8 mouse cellular contexts compared by ENCODE assay signal in the genomic region with DNA sequence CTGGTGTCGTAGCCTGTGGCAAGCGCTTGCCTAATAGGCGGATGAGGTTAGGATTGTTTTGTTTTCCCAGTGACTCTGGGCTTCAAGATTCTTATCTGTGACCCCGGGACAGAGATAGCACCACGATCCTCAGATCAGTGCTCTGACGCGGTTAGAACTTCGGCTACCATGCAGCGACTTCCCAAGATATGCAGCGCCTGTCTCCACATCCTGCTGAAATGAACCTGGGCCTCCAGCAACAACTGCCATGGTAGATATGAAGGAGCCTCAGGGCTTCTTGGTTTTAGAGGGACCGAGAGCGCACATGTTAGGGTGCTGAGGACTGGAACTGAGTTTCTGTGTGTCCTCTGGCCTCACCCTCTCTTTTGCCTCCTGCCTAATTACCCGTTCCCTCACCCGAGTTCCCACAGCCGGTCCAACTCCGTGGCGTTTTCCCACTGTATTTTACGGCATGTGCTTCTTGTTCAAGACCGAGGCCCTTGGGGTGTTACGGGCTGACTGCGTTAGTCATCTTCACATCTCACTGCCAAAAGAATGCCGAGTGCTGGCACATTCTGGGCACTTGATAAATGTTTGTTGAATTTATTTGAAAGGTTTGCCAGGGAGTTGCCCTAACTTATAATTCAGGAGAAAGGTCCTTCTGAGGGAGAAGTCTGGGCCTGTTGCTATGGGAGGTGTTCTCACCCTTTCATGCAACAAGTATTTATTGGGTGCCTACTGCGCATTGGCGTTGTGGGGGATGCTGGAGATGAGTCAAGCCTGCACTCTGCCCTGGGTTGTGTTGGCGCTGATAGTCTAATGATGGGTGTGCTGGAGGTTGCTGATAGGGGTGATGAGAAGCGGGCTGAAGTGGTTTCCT. TPM values are rescaled to one million over a fixed set of nuclear protein-coding genes. Genes with fewer than 3 reads are reported as not detected.
DNase-seq lines count a peak whose midpoint lies in the region; ATAC-seq and TF ChIP-seq lines count a peak whose summit lies in the region.

No protein-coding gene starts in this region.

- 36% methylated on average over 26 of the region's 26 CpGs for WGBS in lung, postnatal 0 days
- 65% methylated on average over 26 of the region's 26 CpGs for WGBS in forebrain, postnatal 0 days

- H3K9me3 ChIP-seq in MEL (replicated peaks; ENCODE audit: insufficient read depth, low read length), result no peaks in the 10 kb centered on the region
- H3K9me3 ChIP-seq in lung, postnatal 0 days (ENCODE audit: low read length), result no peaks in the 10 kb centered on the region
- no peaks in the 10 kb centered on the region for H3K9me3 ChIP-seq in forebrain, postnatal 0 days (ENCODE audit: low read length)

- H3K4me3 ChIP-seq in MEL (ENCODE audit: control insufficient read depth in 1 of 2, insufficient read depth in 1 of 2, low read depth in 2 of 2, low read length in 2 of 2), result peak overlapping the region; percentile 35 to 36
- H3K4me3 ChIP-seq in lung, postnatal 0 days (ENCODE audit: low read depth, low read length), result no peak overlapping the region
- H3K4me3 ChIP-seq in forebrain, postnatal 0 days (ENCODE audit: low read depth, low read length), result no peak overlapping the region

- no peak for TF ChIP-seq RAD21 in MEL (IDR thresholded peaks at IDR 0.05; ENCODE audit: low read depth, low read length)

- H3K9ac ChIP-seq in MEL (ENCODE audit: control insufficient read depth, low read depth, low read length, poor library complexity, severe bottlenecking), result peak overlapping the region; percentile 65
- no peak overlapping the region for H3K9ac ChIP-seq in lung, postnatal 0 days (replicated peaks; ENCODE audit: low read depth)
- H3K9ac ChIP-seq in forebrain, postnatal 0 days, result no peak overlapping the region

- DNase-seq in 3134 (ENCODE audit: extremely low read depth, insufficient read length, low spot score) (peak; percentile 81), MEL (ENCODE audit: low read depth, low spot score) (peak; percentile 94)
- peak; percentile 92 for DNase-seq in fibroblast of lung, adult 2 months (ENCODE audit: low read depth)
- DNase-seq in lung, postnatal 0 days (ENCODE audit: low spot score), result peak; percentile 78
- no peak for DNase-seq in thymus, adult 18-20 months
- no peak for DNase-seq in cerebellum, postnatal 25 days
- DNase-seq in forebrain, postnatal 0 days, result no peak

- peak; percentile 76 for ATAC-seq in lung, postnatal 0 days
- ATAC-seq in activated CD4-positive, CD25-positive, alpha-beta regulatory T cell, adult 4 months, result no peak
- no peak; the same call in 1 of the 2 replicates for ATAC-seq in forebrain, postnatal 0 days

- peak overlapping the region; percentile 79 for H3K27ac ChIP-seq in MEL (ENCODE audit: control insufficient read depth, low read depth, low read length)
- peak overlapping the region; percentile 49 for H3K27ac ChIP-seq in lung, postnatal 0 days (ENCODE audit: low read length)
- H3K27ac ChIP-seq in forebrain, postnatal 0 days (ENCODE audit: low read depth, low read length), result no peak overlapping the region

- 0 out of 4 replicates have a peak, but pooled peaks of 1 of the 2 experiments have one; percentile 33 for TF ChIP-seq POLR2A in MEL (IDR thresholded peaks at IDR 0.05; ENCODE audit: control insufficient read depth in 1 of 2, insufficient read depth in 1 of 2, low read depth in 1 of 2, low read length in 2 of 2, poor library complexity in 1 of 2)

- peak; percentile 92 to 94 for TF ChIP-seq EP300 in MEL (IDR thresholded peaks at IDR 0.05; ENCODE audit: low read depth in 1 of 2, low read length in 2 of 2)
- TF ChIP-seq EP300 in lung, postnatal 0 days (IDR thresholded peaks at IDR 0.05), result peak; percentile 71

- H3K36me3 ChIP-seq in MEL (ENCODE audit: control insufficient read depth in 1 of 2, insufficient read depth in 2 of 2, low read length in 2 of 2), result peaks cover 0 to 41% of the 10 kb centered on the region in 2 experiments; a peak in 2 of 4 replicates
- no peaks in the 10 kb centered on the region for H3K36me3 ChIP-seq in lung, postnatal 0 days (ENCODE audit: insufficient read depth, low read length)
- H3K36me3 ChIP-seq in forebrain, postnatal 0 days (ENCODE audit: insufficient read depth), result no peaks in the 10 kb centered on the region

- H3K4me2 ChIP-seq in lung, postnatal 0 days (replicated peaks; ENCODE audit: low read depth, low read length), result no peak overlapping the region
- H3K4me2 ChIP-seq in forebrain, postnatal 0 days (ENCODE audit: low read depth), result no peak overlapping the region

- no peak for TF ChIP-seq CTCF in MEL (IDR thresholded peaks at IDR 0.05 in 2 of 3, conservative IDR thresholded peaks at IDR 0.05 in 1 of 3; ENCODE audit: control insufficient read depth in 1 of 3, insufficient read depth in 1 of 3, low read depth in 2 of 3, low read length in 3 of 3, poor library complexity in 1 of 3, severe bottlenecking in 1 of 3)
- TF ChIP-seq CTCF in lung, postnatal 0 days (IDR thresholded peaks at IDR 0.05), result no peak
- TF ChIP-seq CTCF in forebrain, postnatal 0 days (IDR thresholded peaks at IDR 0.05; ENCODE audit: low read depth), result no peak

- peaks cover 2 to 35% of the 10 kb centered on the region in 2 experiments for H3K4me1 ChIP-seq in MEL (ENCODE audit: control insufficient read depth in 1 of 2, insufficient read depth in 2 of 2, low read length in 2 of 2)
- H3K4me1 ChIP-seq in lung, postnatal 0 days (ENCODE audit: insufficient read depth, low read depth, low read length), result no peaks in the 10 kb centered on the region
- no peaks in the 10 kb centered on the region for H3K4me1 ChIP-seq in forebrain, postnatal 0 days (ENCODE audit: insufficient read depth)

- H3K79me2 ChIP-seq in MEL (ENCODE audit: control insufficient read depth, insufficient read depth, low read length, poor library complexity), result no peaks in the 10 kb centered on the region

- H3K27me3 ChIP-seq in MEL (ENCODE audit: control insufficient read depth in 1 of 2, insufficient read depth in 2 of 2, low read length in 2 of 2), result no peaks in the 10 kb centered on the region
- no peaks in the 10 kb centered on the region for H3K27me3 ChIP-seq in lung, postnatal 0 days (replicated peaks; ENCODE audit: insufficient read depth, low read length)
- no peaks in the 10 kb centered on the region for H3K27me3 ChIP-seq in forebrain, postnatal 0 days (ENCODE audit: insufficient read depth, low read length)

TF ChIP-seq in MEL, 35 proteins besides CTCF, POLR2A, EP300 and RAD21 (continues in another document):
- TF ChIP-seq POLR2AphosphoS5 (IDR thresholded peaks at IDR 0.05; ENCODE audit: borderline replicate concordance, low read depth, low read length) (no peak), UBTF (IDR thresholded peaks at IDR 0.05; ENCODE audit: borderline replicate concordance, insufficient read depth, low read depth, low read length) (no peak), GATA1 (IDR thresholded peaks at IDR 0.05; ENCODE audit: low read depth, low read length) (peak; percentile 96), SMC3 (IDR thresholded peaks at IDR 0.05; ENCODE audit: low read depth, low read length) (no peak), NRF1 (IDR thresholded peaks at IDR 0.05; ENCODE audit: insufficient read depth, low read depth, low read length, poor library complexity, severe bottlenecking) (peak; percentile 57), E2F4 (IDR thresholded peaks at IDR 0.05; ENCODE audit: borderline replicate concordance, low read depth, low read length) (no peak), ELF1 (IDR thresholded peaks at IDR 0.05; ENCODE audit: low read depth, low read length) (no peak; the same call in 1 of the 2 replicates), POLR2AphosphoS2 (IDR thresholded peaks at IDR 0.05; ENCODE audit: low read length) (no peak), ZKSCAN1 (IDR thresholded peaks at IDR 0.05; ENCODE audit: low read depth, low read length) (no peak), USF2 (IDR thresholded peaks at IDR 0.05; ENCODE audit: borderline replicate concordance in 1 of 2, insufficient read depth in 1 of 2, low read depth in 1 of 2, low read length in 2 of 2) (no peak), MAX (IDR thresholded peaks at IDR 0.05; ENCODE audit: low read length) (peak; percentile 66; the same call in 1 of the 2 replicates), ZC3H11A (IDR thresholded peaks at IDR 0.05; ENCODE audit: low read depth, low read length) (0 out of 2 replicates have a peak, but pooled peaks have one; percentile 6), MEF2A (IDR thresholded peaks at IDR 0.05; ENCODE audit: extremely low read depth, insufficient replicate concordance, low read depth, low read length, poor library complexity, severe bottlenecking) (no peak), TAL1 (IDR thresholded peaks at IDR 0.05; ENCODE audit: low read length) (peak; percentile 97), TCF12 (IDR thresholded peaks at IDR 0.05; ENCODE audit: low read depth, low read length) (peak; percentile 97), GABPA (IDR thresholded peaks at IDR 0.05; ENCODE audit: low read depth, low read length) (no peak), NELFE (IDR thresholded peaks at IDR 0.05; ENCODE audit: low read depth, low read length) (peak; percentile 43; the same call in 1 of the 2 replicates), ZNF384 (IDR thresholded peaks at IDR 0.05; ENCODE audit: low read depth, low read length) (peak; percentile 62), RCOR1 (IDR thresholded peaks at IDR 0.05; ENCODE audit: low read depth, low read length) (peak; percentile 84), CHD2 (IDR thresholded peaks at IDR 0.05; ENCODE audit: low read length) (peak; percentile 18; the same call in 1 of the 2 replicates), CHD1 (IDR thresholded peaks at IDR 0.05; ENCODE audit: low read depth, low read length) (no peak), KAT2A (conservative IDR thresholded peaks at IDR 0.05; ENCODE audit: low read depth, low read length) (no peak), MXI1 (IDR thresholded peaks at IDR 0.05; ENCODE audit: low read depth, low read length) (peak; percentile 40; the same call in 1 of the 2 replicates), ETS1 (IDR thresholded peaks at IDR 0.05; ENCODE audit: low read depth, low read length) (peak; percentile 85), MAFK (IDR thresholded peaks at IDR 0.05; ENCODE audit: borderline replicate concordance, low read depth, low read length) (no peak; the same call in 1 of the 2 replicates), MYB (IDR thresholded peaks at IDR 0.05; ENCODE audit: low read depth, low read length) (0 out of 2 replicates have a peak, but pooled peaks have one; percentile 25)

RNA-seq across cellular contexts. Expression of a gene that starts 45.3 kb away (rescaled TPM):
- 5.4 and 7.8 TPM in 2 replicates for total RNA-seq in MEL (2012; rRNA removed)
- polyA plus RNA-seq in MEL (2012; ENCODE audit: insufficient read depth in 1 of 2, insufficient read length in 2 of 2, low read depth in 1 of 2, low replicate concordance in 2 of 2, missing spikeins in 1 of 2), result 10 to 100 TPM in 1 of 2 experiments, not detected in 1; 13.4 TPM
- polyA plus RNA-seq in lung, postnatal 0 days (2015; fragmentation: Nextera tagmentation; extraction: Ambion mirVana), result 9.4 and 10.0 TPM in 2 replicates
- 10 to 100 TPM in 1 of 2 experiments, 1 to 10 TPM in 1; 9.2 to 12.3 TPM for polyA plus RNA-seq in activated CD4-positive, CD25-positive, alpha-beta regulatory T cell, adult 4 months (2017; shearing (Covaris generic))
- total RNA-seq in forebrain, postnatal 0 days (2014; rRNA removed), result 2.4 and 4.0 TPM in 2 replicates
- polyA plus RNA-seq in forebrain, postnatal 0 days (2015; fragmentation: Nextera tagmentation; extraction: Ambion mirVana), result 0.88 and 1.0 TPM in 2 replicates

Comparison
In these comparisons a context has a peak if more than half of its experiments do, and no peak if none do; other contexts are left out.
1. DNase-seq: peak in 3134 (single experiment), MEL (single experiment), fibroblast of lung, adult 2 months (single experiment) and lung, postnatal 0 days (single experiment); none in thymus, adult 18-20 months (0 of 2), cerebellum, postnatal 25 days (0 of 2) and forebrain, postnatal 0 days (single experiment).
2. H3K4me3 ChIP-seq: peak in MEL (2 of 2); none in lung, postnatal 0 days (single experiment) and forebrain, postnatal 0 days (single experiment).